Mouse (Mus musculus) ES-Bruce4 (cell line): ENCODE results near the gene Draxin. TPM values are rescaled to one million over a fixed set of nuclear protein-coding genes. Genes with fewer than 3 reads are reported as not detected.

Experiments used
- H3K27ac ChIP-seq: 2 replicates; pipeline ENCODE4 v1.5.1; 2012; ENCODE audit warnings: low read length, inconsistent platforms; ENCODE audit not compliant: insufficient read depth
- H3K27me3 ChIP-seq: 2 replicates; pipeline ENCODE4 v1.6.1; 2012; ENCODE audit warnings: mild to moderate bottlenecking, low read length, inconsistent platforms; ENCODE audit not compliant: control insufficient read depth, poor library complexity, insufficient read depth, severe bottlenecking
- H3K36me3 ChIP-seq: 2 replicates; pipeline ENCODE4 v1.6.1; 2012; ENCODE audit warnings: inconsistent platforms, mild to moderate bottlenecking, low read length, moderate library complexity; ENCODE audit not compliant: control insufficient read depth, poor library complexity, insufficient read depth, severe bottlenecking
- H3K4me1 ChIP-seq: one replicate; pipeline ENCODE4 v1.8.1; 2011; ENCODE audit warnings: low read length; ENCODE audit not compliant: control insufficient read depth, insufficient read depth
- H3K4me3 ChIP-seq: 2 replicates; pipeline ENCODE4 v1.5.1; 2011; ENCODE audit warnings: low read depth, mild to moderate bottlenecking, low read length
- H3K9ac ChIP-seq: 2 replicates; pipeline ENCODE4 v1.6.1; 2012; ENCODE audit warnings: low read depth, mild to moderate bottlenecking, inconsistent platforms; ENCODE audit not compliant: poor library complexity, severe bottlenecking
- H3K9me3 ChIP-seq: replicated peaks from 2 replicates; pipeline ENCODE4 v1.6.1; 2012; ENCODE audit warnings: mild to moderate bottlenecking, low read length, inconsistent platforms; ENCODE audit not compliant: control insufficient read depth, poor library complexity, insufficient read depth, severe bottlenecking
- CTCF ChIP-seq: IDR thresholded peaks from one replicate; pipeline ENCODE4 v1.8.1; 2011; ENCODE audit warnings: low read depth, low read length
- EP300 ChIP-seq: IDR thresholded peaks from 2 replicates; pipeline ENCODE4 v1.6.1; 2011; ENCODE audit warnings: low read depth, low read length; ENCODE audit not compliant: insufficient read depth
- POLR2A ChIP-seq: IDR thresholded peaks from one replicate; pipeline ENCODE4 v1.8.1; 2011; ENCODE audit warnings: low read length; ENCODE audit not compliant: insufficient read depth
- polyA plus RNA-seq: library from polyadenylated mRNA; stranded (reverse); fragments of >200 nt; gene quantifications from 2 replicates; pipeline ENCODE4 v1.2.4, GENCODE M21; 2011; ENCODE audit warnings: low read depth; ENCODE audit not compliant: missing spikeins, insufficient read depth, insufficient read length

Gene Draxin
- polyA plus RNA-seq, 1 experiment: 0.22 TPM

- TF ChIP-seq POLR2A (no peak), EP300 (peak; percentile 73), CTCF (no peak)
- Histone ChIP-seq H3K9ac (peak overlapping the region; percentile 47), H3K4me1 (peaks cover 2% of the 10 kb centered on the region), H3K27ac (peak overlapping the region; percentile 66), H3K36me3 (no peaks in the 10 kb centered on the region), H3K27me3 (no peaks in the 10 kb centered on the region), H3K9me3 (no peaks in the 10 kb centered on the region), H3K4me3 (peak overlapping the region; percentile 28)
These were observed 37.8 kb downstream of the Draxin start for GRCm38 (mm10) chr4:148092551-148093271.

GRCm38 (mm10) chr4:148091181-148091580 lies 39.3 kb downstream of the Draxin start:
- Histone ChIP-seq H3K4me3 (no peak overlapping the region), H3K4me1 (peaks cover 2% of the 10 kb centered on the region), H3K9me3 (no peaks in the 10 kb centered on the region), H3K27me3 (no peaks in the 10 kb centered on the region), H3K36me3 (no peaks in the 10 kb centered on the region), H3K27ac (peak overlapping the region; percentile 56; the same call in 1 of the 2 replicates), H3K9ac (no peak overlapping the region)
- TF ChIP-seq CTCF: no peak
- TF ChIP-seq POLR2A: no peak
- TF ChIP-seq EP300: no peak

GRCm38 (mm10) chr4:148089166-148089565 lies 41.3 kb downstream of the Draxin start:
- Histone ChIP-seq H3K9me3 (no peaks in the 10 kb centered on the region), H3K4me3 (no peak overlapping the region), H3K36me3 (no peaks in the 10 kb centered on the region), H3K4me1 (peaks cover 2% of the 10 kb centered on the region), H3K9ac (no peak overlapping the region), H3K27me3 (no peaks in the 10 kb centered on the region), H3K27ac (peak overlapping the region; percentile 90)
- TF ChIP-seq CTCF: no peak
- TF ChIP-seq POLR2A: no peak
- peak; percentile 91 for TF ChIP-seq EP300

DNA sequence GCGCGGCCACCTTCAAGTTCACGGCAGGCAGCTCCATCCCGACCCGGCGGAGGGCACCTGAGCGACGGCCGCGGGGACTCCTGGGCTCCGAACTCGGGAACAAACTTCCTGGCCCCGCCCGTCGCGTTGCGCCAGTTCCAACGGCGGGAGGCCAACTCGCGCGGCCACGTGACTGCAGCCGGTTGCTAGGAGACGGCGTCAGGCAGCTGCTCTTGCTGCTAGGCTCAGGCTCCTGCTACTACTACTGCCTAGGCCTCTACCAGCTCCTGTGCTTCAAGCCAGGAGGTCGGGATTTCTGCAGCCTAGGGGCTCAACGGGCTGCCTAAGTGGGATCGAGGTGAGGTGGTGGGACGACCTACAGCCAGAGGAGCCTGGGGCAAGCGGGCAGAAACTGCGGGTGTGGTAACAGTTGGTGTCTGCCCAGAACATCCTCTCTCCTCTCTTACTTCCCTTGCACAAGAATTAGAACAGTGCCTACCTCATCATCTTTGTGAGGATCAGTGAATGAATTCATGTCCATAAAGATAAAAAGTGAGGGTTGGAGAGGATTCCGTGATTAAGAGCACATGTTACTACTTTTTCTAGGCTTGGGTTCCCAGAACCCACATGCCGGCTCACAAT lies 42.5 kb downstream of the Draxin start, which contains the start of gene Agtrap:
Agtrap (minus strand) TSS at position 125 of the 621 bp plus-strand sequence.
- H3K27me3 ChIP-seq: no peaks in the 10 kb centered on the region
- H3K27ac ChIP-seq: peak within 1 kb of the TSS; percentile 96
- H3K36me3 ChIP-seq: peaks cover 3% of the 10 kb centered on the region; the same call in 1 of the 2 replicates
- peaks cover 2% of the 10 kb centered on the region for H3K4me1 ChIP-seq
- TF ChIP-seq POLR2A (no peak), EP300 (peak; percentile 80; the same call in 1 of the 2 replicates), CTCF (no peak)
- H3K4me3 ChIP-seq: peak within 1 kb of the TSS; percentile 98
- no peaks in the 10 kb centered on the region for H3K9me3 ChIP-seq
- peak within 1 kb of the TSS; percentile 87 for H3K9ac ChIP-seq

GRCm38 (mm10) chr4:148087091-148087906 lies 43.2 kb downstream of the Draxin start:
- peak overlapping the region; percentile 96 for H3K27ac ChIP-seq
- H3K36me3 ChIP-seq: peaks cover 7% of the 10 kb centered on the region; the same call in 1 of the 2 replicates
- peaks cover 2% of the 10 kb centered on the region for H3K4me1 ChIP-seq

More at GRCm38 (mm10) chr4:148087091-148087906, 43.2 kb downstream of the Draxin start:
- no peaks in the 10 kb centered on the region for H3K27me3 ChIP-seq
- H3K4me3 ChIP-seq: peak overlapping the region; percentile 98
- TF ChIP-seq EP300 (peak; percentile 57; the same call in 1 of the 2 replicates), CTCF (no peak)
- H3K9me3 ChIP-seq: no peaks in the 10 kb centered on the region
- H3K9ac ChIP-seq: peak overlapping the region; percentile 87
